Mouse (Mus musculus) thymus, adult 2 months (tissue): ENCODE results near the gene Miga2.

Experiments
- CTCF ChIP-seq: fragments of 200-500 bp; IDR thresholded peaks from 2 replicates; pipeline ENCODE4 v1.5.1; 2012; ENCODE audit warnings: mild to moderate bottlenecking, control low read depth, low read length, moderate library complexity, borderline replicate concordance; ENCODE audit not compliant: control insufficient read depth, poor library complexity, insufficient read depth; ENCODE audit errors: extremely low read depth
- POLR2A ChIP-seq: fragments of 200-500 bp; IDR thresholded peaks from 2 replicates; pipeline ENCODE4 v1.6.1; 2012; ENCODE audit warnings: mild to moderate bottlenecking, low read length, control low read depth, moderate library complexity; ENCODE audit not compliant: control insufficient read depth, poor library complexity, insufficient read depth; ENCODE audit errors: extremely low read depth

- TF ChIP-seq CTCF (no peak), POLR2A (no peak)
Observed at GRCm38 (mm10) chr2:30342061-30342460, 22.0 kb upstream of the Miga2 start.
